Mouse (Mus musculus): ENCODE data around the gene Med8. TPM values are rescaled to one million over a fixed set of nuclear protein-coding genes. Genes with fewer than 3 reads are reported as not detected.

The Med8 gene
- total RNA-seq (2015; ENCODE audit: low replicate concordance) = 62.7 and 72.5 TPM in 2 replicates
- total RNA-seq (2017; ENCODE audit: low replicate concordance) = 63.6 and 68.4 TPM in 2 replicates

- peak; percentile 100 for ATAC-seq (replicated peaks; ENCODE audit: low FRiP score, poor library complexity, severe bottlenecking)
These were observed at the start of gene Med8, which contains the start of gene Szt2 for GRCm38 (mm10) chr4:118409142-118409900. Gene Med8 (plus strand): TSS chr4:118409337. Gene Szt2 (minus strand): TSS chr4:118409273.

GRCm38 (mm10) chr4:118359896-118360720 lies 49.0 kb upstream of the Med8 start:
- 0 out of 2 replicates have a peak, but pooled peaks have one; percentile 58 for ATAC-seq (replicated peaks; ENCODE audit: low FRiP score, poor library complexity, severe bottlenecking)

GRCm38 (mm10) chr4:118361451-118361850 lies 47.7 kb upstream of the Med8 start:
- ATAC-seq (replicated peaks; ENCODE audit: low FRiP score, poor library complexity, severe bottlenecking) = no peak

- no peak for ATAC-seq (replicated peaks; ENCODE audit: low FRiP score, poor library complexity, severe bottlenecking)
These were observed 46.3 kb upstream of the Med8 start for GRCm38 (mm10) chr4:118362879-118363278.

GRCm38 (mm10) chr4:118363985-118364384 lies 45.2 kb upstream of the Med8 start:
- ATAC-seq (replicated peaks; ENCODE audit: low FRiP score, poor library complexity, severe bottlenecking) = no peak

GRCm38 (mm10) chr4:118364641-118365040 lies 44.5 kb upstream of the Med8 start:
- ATAC-seq (replicated peaks; ENCODE audit: low FRiP score, poor library complexity, severe bottlenecking) = no peak

- ATAC-seq (replicated peaks; ENCODE audit: low FRiP score, poor library complexity, severe bottlenecking) = no peak
These were observed 43.1 kb upstream of the Med8 start for GRCm38 (mm10) chr4:118365991-118366390.

- no peak for ATAC-seq (replicated peaks; ENCODE audit: low FRiP score, poor library complexity, severe bottlenecking)
These were observed 41.6 kb upstream of the Med8 start for GRCm38 (mm10) chr4:118367551-118367950.

GRCm38 (mm10) chr4:118368616-118369015 lies 40.5 kb upstream of the Med8 start:
- no peak for ATAC-seq (replicated peaks; ENCODE audit: low FRiP score, poor library complexity, severe bottlenecking)

- no peak for ATAC-seq (replicated peaks; ENCODE audit: low FRiP score, poor library complexity, severe bottlenecking)
These were observed 37.3 kb upstream of the Med8 start for GRCm38 (mm10) chr4:118371822-118372221.

GRCm38 (mm10) chr4:118375999-118376398 lies 33.1 kb upstream of the Med8 start:
- ATAC-seq (replicated peaks; ENCODE audit: low FRiP score, poor library complexity, severe bottlenecking) = no peak

- ATAC-seq (replicated peaks; ENCODE audit: low FRiP score, poor library complexity, severe bottlenecking) = no peak
These were observed 25.9 kb upstream of the Med8 start for GRCm38 (mm10) chr4:118383271-118383670.

- ATAC-seq (replicated peaks; ENCODE audit: low FRiP score, poor library complexity, severe bottlenecking) = no peak
These were observed 21.8 kb upstream of the Med8 start for GRCm38 (mm10) chr4:118387316-118387715.

- no peak for ATAC-seq (replicated peaks; ENCODE audit: low FRiP score, poor library complexity, severe bottlenecking)
These were observed 19.0 kb upstream of the Med8 start for GRCm38 (mm10) chr4:118390146-118390545.

GRCm38 (mm10) chr4:118394505-118394904 lies 14.6 kb upstream of the Med8 start:
- ATAC-seq (replicated peaks; ENCODE audit: low FRiP score, poor library complexity, severe bottlenecking) = no peak

- 0 out of 2 replicates have a peak, but pooled peaks have one; percentile 15 for ATAC-seq (replicated peaks; ENCODE audit: low FRiP score, poor library complexity, severe bottlenecking)
These were observed 13.8 kb upstream of the Med8 start for GRCm38 (mm10) chr4:118395289-118395688.

GRCm38 (mm10) chr4:118396433-118396832 lies 12.7 kb upstream of the Med8 start:
- no peak for ATAC-seq (replicated peaks; ENCODE audit: low FRiP score, poor library complexity, severe bottlenecking)

GRCm38 (mm10) chr4:118398400-118398799 lies 10.7 kb upstream of the Med8 start:
- no peak for ATAC-seq (replicated peaks; ENCODE audit: low FRiP score, poor library complexity, severe bottlenecking)

- no peak for ATAC-seq (replicated peaks; ENCODE audit: low FRiP score, poor library complexity, severe bottlenecking)
These were observed 7.7 kb upstream of the Med8 start for GRCm38 (mm10) chr4:118401421-118401820.

- peak; percentile 22; the same call in 1 of the 2 replicates for ATAC-seq (replicated peaks; ENCODE audit: low FRiP score, poor library complexity, severe bottlenecking)
These were observed 7.2 kb upstream of the Med8 start for GRCm38 (mm10) chr4:118401918-118402317.

GRCm38 (mm10) chr4:118402701-118403100 lies 6.4 kb upstream of the Med8 start:
- no peak for ATAC-seq (replicated peaks; ENCODE audit: low FRiP score, poor library complexity, severe bottlenecking)
